Mouse (Mus musculus) lung, adult 2 months (tissue): ENCODE measurements around the gene Lrrc26.

ENCODE experiments used
- CTCF ChIP-seq: fragments of 200-500 bp; IDR thresholded peaks from 2 replicates; pipeline ENCODE4 v1.5.1; 2011; ENCODE audit warnings: mild to moderate bottlenecking, low read length, control low read depth; ENCODE audit not compliant: insufficient read depth
- POLR2A ChIP-seq: fragments of 200-500 bp; IDR thresholded peaks from 2 replicates; pipeline ENCODE4 v1.6.1; 2011; ENCODE audit warnings: low read depth, mild to moderate bottlenecking, control low read depth, low read length, borderline replicate concordance; ENCODE audit errors: extremely low read depth

DNA sequence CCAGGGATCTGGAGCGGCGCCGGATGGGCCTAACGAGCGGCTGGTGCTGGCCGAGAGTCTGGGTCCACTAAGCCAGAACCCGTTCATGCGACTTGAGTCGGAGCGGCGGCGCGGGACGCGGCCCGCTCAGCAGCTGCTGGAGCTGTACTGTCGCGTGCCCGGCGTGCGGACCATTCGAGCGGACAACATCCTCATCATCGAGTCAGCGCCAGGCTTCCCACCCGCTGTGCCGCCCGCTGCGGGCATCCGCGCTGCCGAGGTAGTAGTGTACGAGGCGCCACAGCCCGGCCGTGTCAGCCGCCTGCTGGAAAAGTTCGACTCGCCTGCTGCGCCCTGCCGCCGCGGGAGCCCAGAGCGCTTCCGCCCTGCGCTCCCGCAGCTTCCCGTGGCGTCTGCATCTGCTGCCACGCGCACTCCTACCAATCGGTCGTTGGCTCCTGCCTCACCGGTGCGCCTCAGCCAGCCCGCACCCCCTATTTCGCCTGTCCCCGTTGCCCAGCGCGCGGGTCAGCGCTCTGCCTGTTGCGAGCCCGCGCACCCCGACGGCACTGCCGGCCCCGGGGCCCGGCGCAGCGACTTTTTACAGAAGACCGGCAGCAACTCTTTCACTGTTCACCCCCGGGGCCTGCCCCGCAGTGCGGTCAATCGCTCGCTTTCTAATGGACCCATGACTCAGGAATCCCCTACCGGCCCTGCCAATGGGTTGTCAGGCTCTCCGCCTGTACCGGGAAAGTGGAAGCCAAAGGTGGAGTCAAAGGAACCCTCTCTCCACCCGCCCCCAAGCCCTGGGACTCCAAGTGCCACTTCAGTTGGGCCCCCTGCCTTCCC lies 26.7 kb upstream of the Lrrc26 start:
- no peak for TF ChIP-seq POLR2A
- no peak for TF ChIP-seq CTCF
